Mouse (Mus musculus): ENCODE measurements around the gene Sltm. TPM values are rescaled to one million over a fixed set of nuclear protein-coding genes. Genes with fewer than 3 reads are reported as not detected.
"Not testable (repeated sequence)": the region's sequence is repeated elsewhere in the genome, so short reads cannot be mapped to it uniquely, and the experiment has no call there.

Sltm gene
- polyA plus RNA-seq, 1 experiment from 2014 or later: 40.7 TPM

GRCm38 (mm10) chr9:70541584-70541983 lies 970 bp upstream of the Sltm start:
- Histone ChIP-seq H3K9me3 (ENCODE audit: control insufficient read depth, low read length) (no peaks in the 10 kb centered on the region), H3K9ac (ENCODE audit: low read length) (peak overlapping the region; percentile 94), H3K27ac (replicated peaks in 1 of 2; ENCODE audit: control insufficient read depth in 1 of 2, insufficient read depth in 1 of 2, low read depth in 2 of 2, low read length in 2 of 2) (no peak overlapping the region), H3K4me3 (ENCODE audit: control insufficient read depth in 1 of 2, insufficient read depth in 1 of 2, low read depth in 1 of 2, low read length in 2 of 2) (peak overlapping the region in 1 of 2 experiments; percentile 95; a peak in 2 of 4 replicates), H3K4me1 (ENCODE audit: control insufficient read depth in 2 of 2, insufficient read depth in 2 of 2, low read length in 2 of 2) (peaks cover 0 to 11% of the 10 kb centered on the region in 2 experiments; a peak in 3 of 4 replicates), H3K27me3 (ENCODE audit: control insufficient read depth, insufficient read depth, low read length) (no peaks in the 10 kb centered on the region), H3K4me2 (ENCODE audit: low read length) (peak overlapping the region; percentile 88), H3K36me3 (ENCODE audit: control insufficient read depth, insufficient read depth, low read length) (no peaks in the 10 kb centered on the region)
- ATAC-seq (ENCODE audit: insufficient number of reproducible peaks, insufficient read depth, low FRiP score, low read depth): no peak
- 8% methylated on average over 6 of the region's 6 CpGs for WGBS

GRCm38 (mm10) chr9:70543048-70543880 lies 710 bp downstream of the Sltm start:
- Histone ChIP-seq H3K4me2 (ENCODE audit: low read length) (peak overlapping the region; percentile 88), H3K9ac (ENCODE audit: low read length) (peak overlapping the region; percentile 94), H3K4me1 (ENCODE audit: control insufficient read depth in 2 of 2, insufficient read depth in 2 of 2, low read length in 2 of 2) (peaks cover 0 to 20% of the 10 kb centered on the region in 2 experiments; a peak in 3 of 4 replicates), H3K27me3 (ENCODE audit: control insufficient read depth, insufficient read depth, low read length) (no peaks in the 10 kb centered on the region), H3K4me3 (ENCODE audit: control insufficient read depth in 1 of 2, insufficient read depth in 1 of 2, low read depth in 1 of 2, low read length in 2 of 2) (peak overlapping the region; percentile 91 to 95), H3K27ac (replicated peaks in 1 of 2; ENCODE audit: control insufficient read depth in 1 of 2, insufficient read depth in 1 of 2, low read depth in 2 of 2, low read length in 2 of 2) (peak overlapping the region; percentile 97 to 98), H3K9me3 (ENCODE audit: control insufficient read depth, low read length) (no peaks in the 10 kb centered on the region), H3K36me3 (ENCODE audit: control insufficient read depth, insufficient read depth, low read length) (peaks cover 9% of the 10 kb centered on the region)
- peak; percentile 68 for ATAC-seq (ENCODE audit: insufficient number of reproducible peaks, insufficient read depth, low FRiP score, low read depth)
- 1% methylated on average over 64 of the region's 64 CpGs for WGBS

GRCm38 (mm10) chr9:70543985-70544384 lies 1.4 kb downstream of the Sltm start:
- no peaks in the 10 kb centered on the region for H3K9me3 ChIP-seq (ENCODE audit: control insufficient read depth, low read length)
- H3K27ac ChIP-seq (replicated peaks in 1 of 2; ENCODE audit: control insufficient read depth in 1 of 2, insufficient read depth in 1 of 2, low read depth in 2 of 2, low read length in 2 of 2): peak overlapping the region in 1 of 2 experiments; percentile 14; a peak in 1 of 4 replicates
- H3K4me3 ChIP-seq (ENCODE audit: control insufficient read depth in 1 of 2, insufficient read depth in 1 of 2, low read depth in 1 of 2, low read length in 2 of 2): peak overlapping the region in 1 of 2 experiments; percentile 95; a peak in 3 of 4 replicates
- peak overlapping the region; percentile 94 for H3K9ac ChIP-seq (ENCODE audit: low read length)
- 72% methylated on average over 5 of the region's 5 CpGs for WGBS
- no peaks in the 10 kb centered on the region for H3K27me3 ChIP-seq (ENCODE audit: control insufficient read depth, insufficient read depth, low read length)
- no peak for ATAC-seq (ENCODE audit: insufficient number of reproducible peaks, insufficient read depth, low FRiP score, low read depth)
- H3K36me3 ChIP-seq (ENCODE audit: control insufficient read depth, insufficient read depth, low read length): peaks cover 12% of the 10 kb centered on the region
- peak overlapping the region; percentile 88 for H3K4me2 ChIP-seq (ENCODE audit: low read length)
- peaks cover 0 to 20% of the 10 kb centered on the region in 2 experiments; a peak in 3 of 4 replicates for H3K4me1 ChIP-seq (ENCODE audit: control insufficient read depth in 2 of 2, insufficient read depth in 2 of 2, low read length in 2 of 2)

- Histone ChIP-seq H3K9me3 (ENCODE audit: control insufficient read depth, low read length) (no peaks in the 10 kb centered on the region), H3K4me3 (ENCODE audit: control insufficient read depth in 1 of 2, insufficient read depth in 1 of 2, low read depth in 1 of 2, low read length in 2 of 2) (no peak overlapping the region), H3K4me1 (ENCODE audit: control insufficient read depth in 2 of 2, insufficient read depth in 2 of 2, low read length in 2 of 2) (peaks cover 0 to 20% of the 10 kb centered on the region in 2 experiments; a peak in 3 of 4 replicates), H3K27ac (replicated peaks in 1 of 2; ENCODE audit: control insufficient read depth in 1 of 2, insufficient read depth in 1 of 2, low read depth in 2 of 2, low read length in 2 of 2) (no peak overlapping the region), H3K4me2 (ENCODE audit: low read length) (no peak overlapping the region), H3K27me3 (ENCODE audit: control insufficient read depth, insufficient read depth, low read length) (no peaks in the 10 kb centered on the region), H3K36me3 (ENCODE audit: control insufficient read depth, insufficient read depth, low read length) (peaks cover 15% of the 10 kb centered on the region), H3K9ac (ENCODE audit: low read length) (no peak overlapping the region)
- no peak for ATAC-seq (ENCODE audit: insufficient number of reproducible peaks, insufficient read depth, low FRiP score, low read depth)
- WGBS: 67% methylated on average over 1 of the region's 1 CpGs
These were observed 2.3 kb downstream of the Sltm start for GRCm38 (mm10) chr9:70544831-70545230.

- peaks cover 0 to 18% of the 10 kb centered on the region in 2 experiments; a peak in 3 of 4 replicates for H3K4me1 ChIP-seq (ENCODE audit: control insufficient read depth in 2 of 2, insufficient read depth in 2 of 2, low read length in 2 of 2)
- H3K9me3 ChIP-seq (ENCODE audit: control insufficient read depth, low read length); H3K27me3 ChIP-seq (ENCODE audit: control insufficient read depth, insufficient read depth, low read length); ATAC-seq (ENCODE audit: insufficient number of reproducible peaks, insufficient read depth, low FRiP score, low read depth); H3K4me2 ChIP-seq (ENCODE audit: low read length); H3K27ac ChIP-seq (replicated peaks in 1 of 2; ENCODE audit: control insufficient read depth in 1 of 2, insufficient read depth in 1 of 2, low read depth in 2 of 2, low read length in 2 of 2); H3K4me3 ChIP-seq (ENCODE audit: control insufficient read depth in 1 of 2, insufficient read depth in 1 of 2, low read depth in 1 of 2, low read length in 2 of 2); H3K9ac ChIP-seq (ENCODE audit: low read length): not testable (repeated sequence)
- whole genome bisulfite sequencing: 88% methylated on average over 2 of the region's 3 CpGs
- H3K36me3 ChIP-seq (ENCODE audit: control insufficient read depth, insufficient read depth, low read length): peaks cover 18% of the 10 kb centered on the region
These were observed 4.0 kb downstream of the Sltm start for GRCm38 (mm10) chr9:70546576-70546975.

- H3K4me1 ChIP-seq (ENCODE audit: control insufficient read depth in 2 of 2, insufficient read depth in 2 of 2, low read length in 2 of 2): peaks cover 0 to 14% of the 10 kb centered on the region in 2 experiments; a peak in 3 of 4 replicates
- 76% methylated on average over 4 of the region's 4 CpGs for WGBS
- no peak overlapping the region for H3K27ac ChIP-seq (replicated peaks in 1 of 2; ENCODE audit: control insufficient read depth in 1 of 2, insufficient read depth in 1 of 2, low read depth in 2 of 2, low read length in 2 of 2)
- H3K9ac ChIP-seq (ENCODE audit: low read length): no peak overlapping the region
- H3K9me3 ChIP-seq (ENCODE audit: control insufficient read depth, low read length): peaks cover 6% of the 10 kb centered on the region; the same call in 1 of the 2 replicates
- no peak overlapping the region for H3K4me2 ChIP-seq (ENCODE audit: low read length)
- ATAC-seq (ENCODE audit: insufficient number of reproducible peaks, insufficient read depth, low FRiP score, low read depth): no peak
- H3K36me3 ChIP-seq (ENCODE audit: control insufficient read depth, insufficient read depth, low read length): peaks cover 23% of the 10 kb centered on the region
- H3K27me3 ChIP-seq (ENCODE audit: control insufficient read depth, insufficient read depth, low read length): no peaks in the 10 kb centered on the region
- H3K4me3 ChIP-seq (ENCODE audit: control insufficient read depth in 1 of 2, insufficient read depth in 1 of 2, low read depth in 1 of 2, low read length in 2 of 2): no peak overlapping the region
These were observed 5.8 kb downstream of the Sltm start for GRCm38 (mm10) chr9:70548304-70548703.

GRCm38 (mm10) chr9:70551524-70551923 lies 9.0 kb downstream of the Sltm start:
- H3K4me3 ChIP-seq (ENCODE audit: control insufficient read depth in 1 of 2, insufficient read depth in 1 of 2, low read depth in 1 of 2, low read length in 2 of 2): no peak overlapping the region
- peaks cover 0 to 9% of the 10 kb centered on the region in 2 experiments; a peak in 1 of 4 replicates for H3K4me1 ChIP-seq (ENCODE audit: control insufficient read depth in 2 of 2, insufficient read depth in 2 of 2, low read length in 2 of 2)
- WGBS: 95% methylated on average over 1 of the region's 1 CpGs
- no peak for ATAC-seq (ENCODE audit: insufficient number of reproducible peaks, insufficient read depth, low FRiP score, low read depth)
- peaks cover 9% of the 10 kb centered on the region; the same call in 1 of the 2 replicates for H3K9me3 ChIP-seq (ENCODE audit: control insufficient read depth, low read length)
- peaks cover 26% of the 10 kb centered on the region for H3K36me3 ChIP-seq (ENCODE audit: control insufficient read depth, insufficient read depth, low read length)
- no peak overlapping the region for H3K27ac ChIP-seq (replicated peaks in 1 of 2; ENCODE audit: control insufficient read depth in 1 of 2, insufficient read depth in 1 of 2, low read depth in 2 of 2, low read length in 2 of 2)
- no peaks in the 10 kb centered on the region for H3K27me3 ChIP-seq (ENCODE audit: control insufficient read depth, insufficient read depth, low read length)
- H3K9ac ChIP-seq (ENCODE audit: low read length): no peak overlapping the region
- no peak overlapping the region for H3K4me2 ChIP-seq (ENCODE audit: low read length)

Data from heart, embryonic 14.5 days (tissue).